Mouse (Mus musculus) CH12.LX (cell line): ENCODE data around the gene Doc2g.

ENCODE experiments used
- ELF1 ChIP-seq: IDR thresholded peaks from 2 replicates; pipeline ENCODE4 v1.6.1; 2014; ENCODE audit warnings: low read depth, mild to moderate bottlenecking, inconsistent platforms, low read length, improper control_type of control experiment
- HCFC1 ChIP-seq: IDR thresholded peaks from 2 replicates; pipeline ENCODE4 v1.6.1; 2012; ENCODE audit warnings: low read depth, mild to moderate bottlenecking, inconsistent platforms, low read length, improper control_type of control experiment

- no peak for TF ChIP-seq ELF1
- no peak for TF ChIP-seq HCFC1
These were observed 43.1 kb downstream of the Doc2g start, which contains the start of gene Gstp2 for GRCm38 (mm10) chr19:4045966-4046865.
